Mouse (Mus musculus): ENCODE results near the gene Mall. TPM values are rescaled to one million over a fixed set of nuclear protein-coding genes. Genes with fewer than 3 reads are reported as not detected.

Gene Mall
- 5.3 and 6.5 TPM in 2 replicates for polyA plus RNA-seq (2015; fragmentation: Nextera tagmentation; extraction: Ambion mirVana)

GRCm38 (mm10) chr2:127729671-127730070 lies at the start of gene Mall:
Gene Mall, minus strand, starts transcription at chr2:127729932.
- no peaks in the 10 kb centered on the region for H3K9me3 ChIP-seq (ENCODE audit: control insufficient read depth, low read length)

GRCm38 (mm10) chr2:127778451-127778850 lies 48.7 kb upstream of the Mall start:
- H3K27me3 ChIP-seq (ENCODE audit: control insufficient read depth, insufficient read depth, low read depth, low read length), result no peaks in the 10 kb centered on the region
- no peak overlapping the region for H3K4me2 ChIP-seq (ENCODE audit: low read depth, low read length)
- H3K4me1 ChIP-seq (replicated peaks; ENCODE audit: control insufficient read depth, insufficient read depth, low read length), result no peaks in the 10 kb centered on the region
- H3K9me3 ChIP-seq (ENCODE audit: control insufficient read depth, low read length), result no peaks in the 10 kb centered on the region
- H3K36me3 ChIP-seq (ENCODE audit: control insufficient read depth, insufficient read depth, low read length), result peaks cover 2% of the 10 kb centered on the region; the same call in 1 of the 2 replicates
- no peak for ATAC-seq (ENCODE audit: low read depth)
- WGBS, result 87% methylated on average over 5 of the region's 5 CpGs
- no peak overlapping the region for H3K27ac ChIP-seq (ENCODE audit: low read length)
- H3K4me3 ChIP-seq (ENCODE audit: low read length), result no peak overlapping the region
- no peak overlapping the region for H3K9ac ChIP-seq (ENCODE audit: low read length)

More at GRCm38 (mm10) chr2:127729671-127730070, at the start of gene Mall:
- WGBS, result 2% methylated on average over 26 of the region's 26 CpGs
- Histone ChIP-seq H3K4me3 (ENCODE audit: low read length) (peak within 1 kb of the TSS; percentile 28), H3K27me3 (ENCODE audit: control insufficient read depth, insufficient read depth, low read depth, low read length) (no peaks in the 10 kb centered on the region), H3K36me3 (ENCODE audit: control insufficient read depth, insufficient read depth, low read length) (no peaks in the 10 kb centered on the region), H3K9ac (ENCODE audit: low read length) (peak within 1 kb of the TSS; percentile 36), H3K27ac (ENCODE audit: low read length) (no peak within 1 kb of the TSS), H3K4me1 (replicated peaks; ENCODE audit: control insufficient read depth, insufficient read depth, low read length) (peaks cover 13% of the 10 kb centered on the region), H3K4me2 (ENCODE audit: low read depth, low read length) (peak within 1 kb of the TSS; percentile 53)
- ATAC-seq (ENCODE audit: low read depth), result peak; percentile 35; the same call in 1 of the 2 replicates

GRCm38 (mm10) chr2:127775013-127775412 lies 45.3 kb upstream of the Mall start:
- no peak for ATAC-seq (ENCODE audit: low read depth)

GRCm38 (mm10) chr2:127774578-127774941 lies 44.8 kb upstream of the Mall start:
- no peak for ATAC-seq (ENCODE audit: low read depth)
- no peak overlapping the region for H3K27ac ChIP-seq (ENCODE audit: low read length)
- H3K9ac ChIP-seq (ENCODE audit: low read length), result no peak overlapping the region
- H3K4me1 ChIP-seq (replicated peaks; ENCODE audit: control insufficient read depth, insufficient read depth, low read length), result no peaks in the 10 kb centered on the region
- H3K36me3 ChIP-seq (ENCODE audit: control insufficient read depth, insufficient read depth, low read length), result peaks cover 4% of the 10 kb centered on the region; the same call in 1 of the 2 replicates
- no peaks in the 10 kb centered on the region for H3K27me3 ChIP-seq (ENCODE audit: control insufficient read depth, insufficient read depth, low read depth, low read length)
- no peak overlapping the region for H3K4me3 ChIP-seq (ENCODE audit: low read length)
- H3K9me3 ChIP-seq (ENCODE audit: control insufficient read depth, low read length), result no peaks in the 10 kb centered on the region
- H3K4me2 ChIP-seq (ENCODE audit: low read depth, low read length), result no peak overlapping the region
- WGBS, result 43% methylated on average over 1 of the region's 1 CpGs

More at GRCm38 (mm10) chr2:127775013-127775412, 45.3 kb upstream of the Mall start:
- Histone ChIP-seq H3K4me2 (ENCODE audit: low read depth, low read length) (no peak overlapping the region), H3K4me3 (ENCODE audit: low read length) (no peak overlapping the region), H3K9ac (ENCODE audit: low read length) (no peak overlapping the region), H3K27ac (ENCODE audit: low read length) (no peak overlapping the region), H3K9me3 (ENCODE audit: control insufficient read depth, low read length) (no peaks in the 10 kb centered on the region), H3K4me1 (replicated peaks; ENCODE audit: control insufficient read depth, insufficient read depth, low read length) (no peaks in the 10 kb centered on the region), H3K27me3 (ENCODE audit: control insufficient read depth, insufficient read depth, low read depth, low read length) (no peaks in the 10 kb centered on the region), H3K36me3 (ENCODE audit: control insufficient read depth, insufficient read depth, low read length) (peaks cover 4% of the 10 kb centered on the region; the same call in 1 of the 2 replicates)
- WGBS, result 79% methylated on average over 3 of the region's 3 CpGs

- no peak overlapping the region for H3K9ac ChIP-seq (ENCODE audit: low read length)
- H3K4me2 ChIP-seq (ENCODE audit: low read depth, low read length), result no peak overlapping the region
- no peaks in the 10 kb centered on the region for H3K9me3 ChIP-seq (ENCODE audit: control insufficient read depth, low read length)
- no peak overlapping the region for H3K4me3 ChIP-seq (ENCODE audit: low read length)
- H3K27me3 ChIP-seq (ENCODE audit: control insufficient read depth, insufficient read depth, low read depth, low read length), result no peaks in the 10 kb centered on the region
- H3K4me1 ChIP-seq (replicated peaks; ENCODE audit: control insufficient read depth, insufficient read depth, low read length), result no peaks in the 10 kb centered on the region
- ATAC-seq (ENCODE audit: low read depth), result no peak
- H3K36me3 ChIP-seq (ENCODE audit: control insufficient read depth, insufficient read depth, low read length), result peaks cover 4% of the 10 kb centered on the region; the same call in 1 of the 2 replicates
- H3K27ac ChIP-seq (ENCODE audit: low read length), result no peak overlapping the region
- WGBS, result 59% methylated on average over 15 of the region's 15 CpGs
Observed at GRCm38 (mm10) chr2:127773938-127774577, 44.3 kb upstream of the Mall start.

GRCm38 (mm10) chr2:127761587-127761986 lies 31.9 kb upstream of the Mall start:
- no peak overlapping the region for H3K4me3 ChIP-seq (ENCODE audit: low read length)
- H3K27me3 ChIP-seq (ENCODE audit: control insufficient read depth, insufficient read depth, low read depth, low read length), result no peaks in the 10 kb centered on the region
- no peak overlapping the region for H3K27ac ChIP-seq (ENCODE audit: low read length)
- no peak for ATAC-seq (ENCODE audit: low read depth)
- no peaks in the 10 kb centered on the region for H3K4me1 ChIP-seq (replicated peaks; ENCODE audit: control insufficient read depth, insufficient read depth, low read length)
- H3K9ac ChIP-seq (ENCODE audit: low read length), result no peak overlapping the region
- H3K9me3 ChIP-seq (ENCODE audit: control insufficient read depth, low read length), result no peaks in the 10 kb centered on the region
- 0 out of 2 replicates have a peak, but pooled peaks cover 7% of the 10 kb centered on the region for H3K36me3 ChIP-seq (ENCODE audit: control insufficient read depth, insufficient read depth, low read length)
- no peak overlapping the region for H3K4me2 ChIP-seq (ENCODE audit: low read depth, low read length)
- 81% methylated on average over 5 of the region's 5 CpGs for WGBS

GRCm38 (mm10) chr2:127760429-127761000 lies 30.8 kb upstream of the Mall start:
- Histone ChIP-seq H3K9me3 (ENCODE audit: control insufficient read depth, low read length) (no peaks in the 10 kb centered on the region), H3K9ac (ENCODE audit: low read length) (no peak overlapping the region), H3K4me2 (ENCODE audit: low read depth, low read length) (no peak overlapping the region), H3K27me3 (ENCODE audit: control insufficient read depth, insufficient read depth, low read depth, low read length) (no peaks in the 10 kb centered on the region), H3K4me3 (ENCODE audit: low read length) (no peak overlapping the region), H3K4me1 (replicated peaks; ENCODE audit: control insufficient read depth, insufficient read depth, low read length) (no peaks in the 10 kb centered on the region), H3K27ac (ENCODE audit: low read length) (no peak overlapping the region), H3K36me3 (ENCODE audit: control insufficient read depth, insufficient read depth, low read length) (0 out of 2 replicates have a peak, but pooled peaks cover 7% of the 10 kb centered on the region)
- WGBS, result 62% methylated on average over 10 of the region's 10 CpGs
- no peak for ATAC-seq (ENCODE audit: low read depth)

- 83% methylated on average over 6 of the region's 6 CpGs for WGBS
- H3K4me3 ChIP-seq (ENCODE audit: low read length), result no peak overlapping the region
- no peaks in the 10 kb centered on the region for H3K27me3 ChIP-seq (ENCODE audit: control insufficient read depth, insufficient read depth, low read depth, low read length)
- no peak overlapping the region for H3K27ac ChIP-seq (ENCODE audit: low read length)
- H3K9ac ChIP-seq (ENCODE audit: low read length), result no peak overlapping the region
- H3K9me3 ChIP-seq (ENCODE audit: control insufficient read depth, low read length), result no peaks in the 10 kb centered on the region
- H3K36me3 ChIP-seq (ENCODE audit: control insufficient read depth, insufficient read depth, low read length), result 0 out of 2 replicates have a peak, but pooled peaks cover 7% of the 10 kb centered on the region
- H3K4me1 ChIP-seq (replicated peaks; ENCODE audit: control insufficient read depth, insufficient read depth, low read length), result no peaks in the 10 kb centered on the region
- H3K4me2 ChIP-seq (ENCODE audit: low read depth, low read length), result no peak overlapping the region
- ATAC-seq (ENCODE audit: low read depth), result no peak
Observed at GRCm38 (mm10) chr2:127760014-127760413, 30.3 kb upstream of the Mall start.

GRCm38 (mm10) chr2:127759157-127759880 lies 29.6 kb upstream of the Mall start:
- H3K36me3 ChIP-seq (ENCODE audit: control insufficient read depth, insufficient read depth, low read length), result 0 out of 2 replicates have a peak, but pooled peaks cover 7% of the 10 kb centered on the region
- no peaks in the 10 kb centered on the region for H3K27me3 ChIP-seq (ENCODE audit: control insufficient read depth, insufficient read depth, low read depth, low read length)
- H3K4me3 ChIP-seq (ENCODE audit: low read length), result no peak overlapping the region
- no peaks in the 10 kb centered on the region for H3K9me3 ChIP-seq (ENCODE audit: control insufficient read depth, low read length)
- no peak for ATAC-seq (ENCODE audit: low read depth)
- no peak overlapping the region for H3K9ac ChIP-seq (ENCODE audit: low read length)
- no peak overlapping the region for H3K27ac ChIP-seq (ENCODE audit: low read length)
- no peak overlapping the region for H3K4me2 ChIP-seq (ENCODE audit: low read depth, low read length)
- 52% methylated on average over 5 of the region's 5 CpGs for WGBS
- H3K4me1 ChIP-seq (replicated peaks; ENCODE audit: control insufficient read depth, insufficient read depth, low read length), result no peaks in the 10 kb centered on the region

All from lung, embryonic 16.5 days (tissue).